Mouse (Mus musculus): ENCODE measurements at regions not wholly inside any gene's neighbourhood (a gene's known extent, or its start where the extent isn't known, plus 50 kb on each side); places are given as distances from the start of the nearest gene placed in this dataset.

GRCm38 (mm10) chr12:16380346-16380745 lies 230.4 kb downstream of the Lpin1 start:
- no peak overlapping the region for H3K4me3 ChIP-seq (ENCODE audit: insufficient read depth, low read length)
- H3K4me1 ChIP-seq (ENCODE audit: control insufficient read depth, insufficient read depth, low read length) = peaks cover 2% of the 10 kb centered on the region; the same call in 1 of the 2 replicates
- TF ChIP-seq POLR2A (IDR thresholded peaks at IDR 0.05; ENCODE audit: low read depth, low read length) (no peak), CTCF (IDR thresholded peaks at IDR 0.05; ENCODE audit: borderline replicate concordance, insufficient read depth, low read length) (no peak)
- H3K27ac ChIP-seq (ENCODE audit: insufficient read depth, low read length) = peak overlapping the region; percentile 39; the same call in 1 of the 2 replicates

DNA sequence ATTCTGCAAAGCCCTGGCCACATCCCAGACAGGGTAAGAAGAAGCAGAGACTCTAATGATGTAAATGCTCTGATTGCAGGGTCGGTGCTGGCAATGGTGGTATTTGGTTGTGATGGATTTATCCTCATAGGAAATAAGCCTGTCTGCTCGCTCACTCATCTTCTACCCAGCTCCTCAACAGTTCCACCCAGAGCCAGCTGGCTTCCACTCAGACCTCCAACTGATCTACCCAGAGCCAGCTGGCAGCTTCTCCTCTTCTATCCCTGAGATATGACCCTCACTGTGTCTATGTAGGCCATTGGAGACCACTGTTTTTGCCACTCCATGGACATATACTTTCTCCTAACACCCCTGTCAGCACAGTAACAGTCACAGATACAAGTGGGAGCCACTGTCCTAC lies 231.4 kb downstream of the Lpin1 start:
- H3K4me3 ChIP-seq (ENCODE audit: insufficient read depth, low read length) = no peak overlapping the region
- peaks cover 2% of the 10 kb centered on the region; the same call in 1 of the 2 replicates for H3K4me1 ChIP-seq (ENCODE audit: control insufficient read depth, insufficient read depth, low read length)
- 0 out of 2 replicates have a peak overlapping the region, but pooled peaks have one; percentile 9 for H3K27ac ChIP-seq (ENCODE audit: insufficient read depth, low read length)
- TF ChIP-seq CTCF (IDR thresholded peaks at IDR 0.05; ENCODE audit: borderline replicate concordance, insufficient read depth, low read length) (no peak), POLR2A (IDR thresholded peaks at IDR 0.05; ENCODE audit: low read depth, low read length) (no peak)

- Histone ChIP-seq H3K27ac (ENCODE audit: insufficient read depth, low read length) (no peak overlapping the region; the same call in 1 of the 2 replicates), H3K4me1 (ENCODE audit: control insufficient read depth, insufficient read depth, low read length) (peaks cover 2% of the 10 kb centered on the region; the same call in 1 of the 2 replicates), H3K4me3 (ENCODE audit: insufficient read depth, low read length) (no peak overlapping the region)
- TF ChIP-seq CTCF (IDR thresholded peaks at IDR 0.05; ENCODE audit: borderline replicate concordance, insufficient read depth, low read length) = no peak
- TF ChIP-seq POLR2A (IDR thresholded peaks at IDR 0.05; ENCODE audit: low read depth, low read length) = no peak
Measured at GRCm38 (mm10) chr12:16378501-16378900, 232.3 kb downstream of the Lpin1 start.

DNA sequence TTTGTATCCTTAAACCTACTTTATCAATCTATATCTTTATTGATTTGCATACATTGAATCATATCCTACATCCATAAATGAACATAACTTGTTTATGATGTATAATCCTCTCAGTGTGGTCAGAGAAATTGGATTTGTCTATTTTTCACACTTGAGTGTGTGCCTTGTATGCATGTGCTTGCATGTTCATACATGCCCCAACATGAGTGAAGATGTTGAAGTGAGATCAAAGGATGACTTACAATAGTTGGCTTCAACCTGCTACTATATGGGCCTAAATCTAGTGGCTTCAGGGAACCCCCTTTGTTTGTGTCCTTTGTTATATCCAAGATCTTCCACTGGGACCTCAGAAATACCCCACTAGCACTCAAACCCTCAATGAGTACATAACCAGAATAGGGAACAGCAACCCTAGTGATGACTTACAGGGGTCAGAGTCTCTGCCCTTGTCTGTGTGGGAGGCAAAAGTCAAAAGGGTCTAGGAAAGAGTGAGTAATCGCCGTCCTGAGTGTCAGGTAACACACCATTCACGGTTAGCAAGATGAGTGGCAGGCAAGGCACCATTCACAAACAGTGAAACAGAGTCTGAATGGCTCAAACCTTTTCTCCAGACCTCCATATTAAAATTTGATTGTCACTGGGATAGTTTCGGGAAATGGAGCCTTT lies 236.3 kb downstream of the Lpin1 start:
- Histone ChIP-seq H3K4me3 (ENCODE audit: insufficient read depth, low read length) (no peak overlapping the region), H3K4me1 (ENCODE audit: control insufficient read depth, insufficient read depth, low read length) (no peaks in the 10 kb centered on the region), H3K27ac (ENCODE audit: insufficient read depth, low read length) (no peak overlapping the region)
- TF ChIP-seq POLR2A (IDR thresholded peaks at IDR 0.05; ENCODE audit: low read depth, low read length) (no peak), CTCF (IDR thresholded peaks at IDR 0.05; ENCODE audit: borderline replicate concordance, insufficient read depth, low read length) (no peak)

GRCm38 (mm10) chr12:16370061-16370460 lies 240.7 kb downstream of the Lpin1 start:
- TF ChIP-seq CTCF (IDR thresholded peaks at IDR 0.05; ENCODE audit: borderline replicate concordance, insufficient read depth, low read length) (no peak), POLR2A (IDR thresholded peaks at IDR 0.05; ENCODE audit: low read depth, low read length) (no peak)
- H3K4me1 ChIP-seq (ENCODE audit: control insufficient read depth, insufficient read depth, low read length) = no peaks in the 10 kb centered on the region
- H3K27ac ChIP-seq (ENCODE audit: insufficient read depth, low read length) = no peak overlapping the region
- H3K4me3 ChIP-seq (ENCODE audit: insufficient read depth, low read length) = no peak overlapping the region

DNA sequence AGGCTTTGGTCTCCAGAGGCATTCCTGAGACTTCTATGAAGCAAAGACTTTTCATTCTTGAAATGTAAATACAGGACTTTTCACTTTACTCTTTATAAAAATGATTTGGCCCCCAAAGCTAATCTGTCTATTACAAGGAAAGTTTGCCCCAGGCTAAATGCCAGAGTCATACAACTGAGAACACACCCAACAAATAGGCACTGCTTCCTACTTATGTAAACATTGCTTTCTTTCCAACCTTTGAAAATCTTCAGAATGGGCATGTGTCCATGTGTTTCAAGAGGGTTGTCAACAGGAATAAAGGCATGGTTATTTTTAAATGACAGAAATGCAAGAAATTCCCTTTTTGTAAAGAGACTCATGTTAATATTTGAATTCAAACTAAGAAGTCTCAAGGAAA lies 248.4 kb downstream of the Lpin1 start:
- peak overlapping the region; percentile 95 for H3K27ac ChIP-seq (ENCODE audit: insufficient read depth, low read length)
- H3K4me3 ChIP-seq (ENCODE audit: insufficient read depth, low read length) = no peak overlapping the region
- TF ChIP-seq POLR2A (IDR thresholded peaks at IDR 0.05; ENCODE audit: low read depth, low read length) (no peak), CTCF (IDR thresholded peaks at IDR 0.05; ENCODE audit: borderline replicate concordance, insufficient read depth, low read length) (no peak)
- peaks cover 16% of the 10 kb centered on the region for H3K4me1 ChIP-seq (ENCODE audit: control insufficient read depth, insufficient read depth, low read length)

- peak overlapping the region; percentile 94 for H3K27ac ChIP-seq (ENCODE audit: insufficient read depth, low read length)
- TF ChIP-seq CTCF (IDR thresholded peaks at IDR 0.05; ENCODE audit: borderline replicate concordance, insufficient read depth, low read length) = no peak
- TF ChIP-seq POLR2A (IDR thresholded peaks at IDR 0.05; ENCODE audit: low read depth, low read length) = no peak
- H3K4me3 ChIP-seq (ENCODE audit: insufficient read depth, low read length) = no peak overlapping the region
- peaks cover 16% of the 10 kb centered on the region for H3K4me1 ChIP-seq (ENCODE audit: control insufficient read depth, insufficient read depth, low read length)
Measured at GRCm38 (mm10) chr12:16358831-16359230, 251.9 kb downstream of the Lpin1 start.

GRCm38 (mm10) chr12:16354711-16355110 lies 256.1 kb downstream of the Lpin1 start:
- TF ChIP-seq CTCF (IDR thresholded peaks at IDR 0.05; ENCODE audit: borderline replicate concordance, insufficient read depth, low read length) = no peak
- TF ChIP-seq POLR2A (IDR thresholded peaks at IDR 0.05; ENCODE audit: low read depth, low read length) = no peak
- no peak overlapping the region for H3K4me3 ChIP-seq (ENCODE audit: insufficient read depth, low read length)
- H3K27ac ChIP-seq (ENCODE audit: insufficient read depth, low read length) = no peak overlapping the region
- H3K4me1 ChIP-seq (ENCODE audit: control insufficient read depth, insufficient read depth, low read length) = peaks cover 12% of the 10 kb centered on the region

GRCm38 (mm10) chr12:16351751-16352150 lies 259.0 kb downstream of the Lpin1 start:
- Histone ChIP-seq H3K4me1 (ENCODE audit: control insufficient read depth, insufficient read depth, low read length) (no peaks in the 10 kb centered on the region), H3K4me3 (ENCODE audit: insufficient read depth, low read length) (no peak overlapping the region), H3K27ac (ENCODE audit: insufficient read depth, low read length) (no peak overlapping the region)
- TF ChIP-seq POLR2A (IDR thresholded peaks at IDR 0.05; ENCODE audit: low read depth, low read length) (no peak), CTCF (IDR thresholded peaks at IDR 0.05; ENCODE audit: borderline replicate concordance, insufficient read depth, low read length) (no peak)

DNA sequence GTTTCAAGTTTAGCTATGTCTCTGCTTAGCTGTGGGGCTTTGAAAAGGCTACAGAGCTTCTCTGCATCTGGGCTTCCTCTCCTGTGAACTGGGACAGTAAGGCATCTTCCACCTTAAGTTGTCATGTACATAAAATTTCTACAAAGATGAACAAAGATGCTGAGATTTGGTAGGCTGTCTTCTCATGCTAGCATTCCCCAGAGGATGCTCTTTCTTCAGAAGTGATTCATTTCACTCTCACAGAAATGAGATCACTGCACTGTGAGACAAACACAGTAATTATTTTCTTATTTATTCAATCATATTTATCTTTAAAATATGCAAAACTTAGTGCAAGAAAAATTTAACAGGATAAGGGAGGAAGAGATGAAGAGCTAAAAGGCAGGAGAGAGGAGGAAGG lies 261.5 kb downstream of the Lpin1 start:
- TF ChIP-seq POLR2A (IDR thresholded peaks at IDR 0.05; ENCODE audit: low read depth, low read length) (no peak), CTCF (IDR thresholded peaks at IDR 0.05; ENCODE audit: borderline replicate concordance, insufficient read depth, low read length) (no peak)
- H3K27ac ChIP-seq (ENCODE audit: insufficient read depth, low read length) = no peak overlapping the region
- H3K4me3 ChIP-seq (ENCODE audit: insufficient read depth, low read length) = no peak overlapping the region
- H3K4me1 ChIP-seq (ENCODE audit: control insufficient read depth, insufficient read depth, low read length) = no peaks in the 10 kb centered on the region
